Comparison of ENCODE assay signal across 8 mouse cellular contexts in the genomic region with DNA sequence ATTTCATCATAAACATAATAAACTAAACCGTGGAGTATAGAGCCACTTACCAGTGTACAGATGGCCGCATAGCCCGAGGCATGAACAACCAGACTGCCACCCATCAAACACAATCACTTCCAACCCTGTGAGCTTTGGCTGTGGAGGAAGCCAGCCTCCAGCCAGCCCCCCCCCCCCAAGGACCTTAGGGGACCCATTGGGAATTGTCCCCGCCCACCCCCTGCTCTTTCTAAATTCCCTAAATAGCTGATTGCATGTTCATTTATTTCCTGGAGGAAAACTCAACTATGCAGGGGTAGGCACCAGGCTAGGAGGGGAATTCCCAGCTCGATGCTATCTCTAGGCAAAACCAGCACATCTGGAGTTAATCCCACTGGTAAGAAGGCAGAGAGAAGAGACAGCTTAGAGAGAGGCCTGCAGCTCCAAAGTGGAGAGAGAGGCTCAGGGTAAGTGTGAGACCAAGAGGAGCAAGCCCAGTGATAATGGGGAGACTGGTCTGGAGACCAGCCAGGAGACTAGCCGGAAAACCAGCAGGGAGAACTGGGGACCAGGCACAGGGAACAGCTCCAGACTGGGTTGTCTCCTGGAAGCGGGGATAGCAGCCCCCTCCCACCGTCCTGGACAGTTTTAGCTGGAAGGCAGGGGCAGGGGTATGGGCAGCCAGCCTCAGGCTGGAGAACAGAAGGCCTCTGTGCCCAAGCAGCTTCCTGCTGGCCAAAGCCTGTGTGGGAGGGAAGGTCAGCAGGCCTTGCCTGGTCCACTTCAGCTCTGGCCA. TPM values are rescaled to one million over a fixed set of nuclear protein-coding genes. Genes with fewer than 3 reads are reported as not detected.
DNase-seq lines count a peak whose midpoint lies in the region; ATAC-seq and TF ChIP-seq lines count a peak whose summit lies in the region.
"Had no signal": no experiment of that assay in that cellular context is flagged by ENCODE, and none has a peak within 500 bp of the region (broad histone marks: within the 10 kb centered on the region; RNA-seq: fewer than 3 reads in every experiment).

No protein-coding gene starts in this region.

- no peak for TF ChIP-seq CTCF in lung, postnatal 0 days (IDR thresholded peaks at IDR 0.05)

- DNase-seq in lung, postnatal 0 days (ENCODE audit: low spot score), result no peak
- DNase-seq in lung, adult 18-20 months, result no peak
- peak; percentile 64 for DNase-seq in embryo, embryonic 11 days
- no peak for DNase-seq in liver, embryonic 13.5 days
- DNase-seq in urinary bladder, postnatal 14 days (ENCODE audit: low spot score), result no peak
- DNase-seq in right cerebral cortex, adult 2 months (ENCODE audit: low spot score in 2 of 2), result no peak

- no peaks in the 10 kb centered on the region for H3K9me3 ChIP-seq in lung, postnatal 0 days (ENCODE audit: low read length)
- no peaks in the 10 kb centered on the region for H3K9me3 ChIP-seq in hindbrain, embryonic 12.5 days (replicated peaks)
- no peaks in the 10 kb centered on the region for H3K9me3 ChIP-seq in liver, embryonic 13.5 days (replicated peaks)

- no peaks in the 10 kb centered on the region for H3K36me3 ChIP-seq in lung, postnatal 0 days (ENCODE audit: insufficient read depth, low read length)
- no peaks in the 10 kb centered on the region for H3K36me3 ChIP-seq in hindbrain, embryonic 12.5 days
- H3K36me3 ChIP-seq in liver, embryonic 13.5 days, result peaks cover 16% of the 10 kb centered on the region

- no peak for TF ChIP-seq EP300 in lung, postnatal 0 days (IDR thresholded peaks at IDR 0.05)

- no peaks in the 10 kb centered on the region for H3K27me3 ChIP-seq in lung, postnatal 0 days (replicated peaks; ENCODE audit: insufficient read depth, low read length)
- H3K27me3 ChIP-seq in hindbrain, embryonic 12.5 days, result peaks cover 9% of the 10 kb centered on the region
- H3K27me3 ChIP-seq in liver, embryonic 13.5 days, result no peaks in the 10 kb centered on the region

- no peak overlapping the region for H3K4me3 ChIP-seq in lung, postnatal 0 days (ENCODE audit: low read depth, low read length)
- no peak overlapping the region for H3K4me3 ChIP-seq in hindbrain, embryonic 12.5 days
- no peak overlapping the region for H3K4me3 ChIP-seq in liver, embryonic 13.5 days (replicated peaks)

- WGBS in lung, postnatal 0 days, result 34% methylated on average over 8 of the region's 8 CpGs
- 63% methylated on average over 8 of the region's 8 CpGs for WGBS in hindbrain, embryonic 12.5 days
- 69% methylated on average over 8 of the region's 8 CpGs for WGBS in liver, embryonic 13.5 days (ENCODE audit: insufficient replicate concordance)

- ATAC-seq in lung, postnatal 0 days, result no peak
- no peak for ATAC-seq in hindbrain, embryonic 12.5 days (ENCODE audit: low FRiP score)
- ATAC-seq in liver, embryonic 13.5 days (ENCODE audit: low read depth), result no peak

- no peak overlapping the region for H3K4me2 ChIP-seq in lung, postnatal 0 days (replicated peaks; ENCODE audit: low read depth, low read length)
- H3K4me2 ChIP-seq in hindbrain, embryonic 12.5 days (replicated peaks), result no peak overlapping the region
- H3K4me2 ChIP-seq in liver, embryonic 13.5 days, result peak overlapping the region; percentile 29; the same call in 1 of the 2 replicates

- peak overlapping the region; percentile 38; the same call in 1 of the 2 replicates for H3K27ac ChIP-seq in lung, postnatal 0 days (ENCODE audit: low read length)
- peak overlapping the region; percentile 45; the same call in 1 of the 2 replicates for H3K27ac ChIP-seq in hindbrain, embryonic 12.5 days
- peak overlapping the region; percentile 67 for H3K27ac ChIP-seq in liver, embryonic 13.5 days
- H3K27ac ChIP-seq: macrophage had no signal

- H3K4me1 ChIP-seq in lung, postnatal 0 days (ENCODE audit: insufficient read depth, low read depth, low read length), result peaks cover 29% of the 10 kb centered on the region
- peaks cover 41% of the 10 kb centered on the region for H3K4me1 ChIP-seq in hindbrain, embryonic 12.5 days
- peaks cover 99% of the 10 kb centered on the region for H3K4me1 ChIP-seq in liver, embryonic 13.5 days (replicated peaks)

- H3K9ac ChIP-seq in lung, postnatal 0 days (replicated peaks; ENCODE audit: low read depth), result no peak overlapping the region
- H3K9ac ChIP-seq in hindbrain, embryonic 12.5 days, result peak overlapping the region; percentile 40; the same call in 1 of the 2 replicates
- H3K9ac ChIP-seq in liver, embryonic 13.5 days, result peak overlapping the region; percentile 36

RNA-seq across cellular contexts. Expression of a gene that starts 5.2 kb away (rescaled TPM):
- polyA plus RNA-seq in lung, postnatal 0 days (2015; fragmentation: Nextera tagmentation; extraction: Ambion mirVana), result 2.7 and 3.7 TPM in 2 replicates
- polyA plus RNA-seq in hindbrain, embryonic 12.5 days (2016; fragmentation: Nextera tagmentation; extraction: Ambion mirVana), result 8.2 and 8.6 TPM in 2 replicates
- polyA plus RNA-seq in liver, embryonic 13.5 days (2015; fragmentation: Nextera tagmentation; extraction: Ambion mirVana), result 9.8 and 12.1 TPM in 2 replicates

RNA-seq across cellular contexts. Expression of a gene that starts 44.6 kb away (rescaled TPM):
- 8.6 TPM in 2 replicates for polyA plus RNA-seq in lung, postnatal 0 days (2015; fragmentation: Nextera tagmentation; extraction: Ambion mirVana)
- 32.8 and 37.7 TPM in 2 replicates for polyA plus RNA-seq in hindbrain, embryonic 12.5 days (2016; fragmentation: Nextera tagmentation; extraction: Ambion mirVana)
- polyA plus RNA-seq in liver, embryonic 13.5 days (2015; fragmentation: Nextera tagmentation; extraction: Ambion mirVana), result 12.7 and 13.8 TPM in 2 replicates
